Mouse (Mus musculus) thymus, adult 2 months (tissue): ENCODE data around the gene Atp13a2.

ENCODE experiments used
- CTCF ChIP-seq: fragments of 200-500 bp; IDR thresholded peaks from 2 replicates; pipeline ENCODE4 v1.5.1; 2012; ENCODE audit warnings: mild to moderate bottlenecking, control low read depth, low read length, moderate library complexity, borderline replicate concordance; ENCODE audit not compliant: control insufficient read depth, poor library complexity, insufficient read depth; ENCODE audit errors: extremely low read depth
- POLR2A ChIP-seq: fragments of 200-500 bp; IDR thresholded peaks from 2 replicates; pipeline ENCODE4 v1.6.1; 2012; ENCODE audit warnings: mild to moderate bottlenecking, low read length, control low read depth, moderate library complexity; ENCODE audit not compliant: control insufficient read depth, poor library complexity, insufficient read depth; ENCODE audit errors: extremely low read depth

DNA sequence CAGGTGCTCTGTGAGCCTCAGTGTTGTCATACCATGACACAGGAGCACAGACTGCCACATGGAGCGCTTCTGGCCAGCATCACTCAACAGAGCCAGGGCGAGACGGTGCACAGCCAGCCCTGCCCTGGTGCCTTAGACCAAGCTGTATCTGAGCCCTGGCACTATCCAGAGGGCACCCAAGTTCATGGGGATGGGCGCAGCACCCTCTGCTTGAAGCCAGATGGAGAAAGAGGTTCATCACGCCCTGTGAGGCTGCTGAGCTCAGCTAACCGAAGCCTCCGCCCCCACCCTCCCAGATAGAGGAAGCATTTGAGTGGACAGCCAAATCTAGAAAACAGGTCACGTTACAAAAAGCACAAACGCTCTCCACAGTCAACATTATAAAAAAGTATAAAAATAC, 29.6 kb downstream of the Atp13a2 start:
- TF ChIP-seq POLR2A (no peak), CTCF (no peak)
